Mouse (Mus musculus): ENCODE data around the gene Epha7.

Gene Epha7

DNA sequence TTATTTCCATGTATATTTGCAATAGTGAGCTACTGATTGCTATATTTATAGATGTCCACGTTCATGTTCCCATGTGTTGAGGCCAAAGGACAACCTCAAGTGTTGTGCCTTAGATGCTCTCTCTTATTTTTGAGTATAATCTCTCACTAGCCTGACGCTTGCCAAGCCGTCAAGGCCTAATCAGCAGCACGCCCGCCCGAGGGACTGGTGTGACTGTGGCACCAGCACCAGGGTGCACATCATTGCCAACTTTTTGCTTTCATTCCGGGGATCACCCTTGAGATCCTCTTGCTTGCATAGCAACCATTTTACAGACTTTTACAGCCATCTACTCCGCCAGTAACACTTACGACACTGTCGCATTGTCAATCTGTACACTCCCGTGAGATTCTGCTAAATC is 86.9 kb downstream of the Epha7 start:
- DNase-seq (ENCODE audit: low read depth): no peak

GRCm38 (mm10) chr4:28901496-28901895 is 88.6 kb downstream of the Epha7 start:
- DNase-seq (ENCODE audit: low read depth): no peak

DNA sequence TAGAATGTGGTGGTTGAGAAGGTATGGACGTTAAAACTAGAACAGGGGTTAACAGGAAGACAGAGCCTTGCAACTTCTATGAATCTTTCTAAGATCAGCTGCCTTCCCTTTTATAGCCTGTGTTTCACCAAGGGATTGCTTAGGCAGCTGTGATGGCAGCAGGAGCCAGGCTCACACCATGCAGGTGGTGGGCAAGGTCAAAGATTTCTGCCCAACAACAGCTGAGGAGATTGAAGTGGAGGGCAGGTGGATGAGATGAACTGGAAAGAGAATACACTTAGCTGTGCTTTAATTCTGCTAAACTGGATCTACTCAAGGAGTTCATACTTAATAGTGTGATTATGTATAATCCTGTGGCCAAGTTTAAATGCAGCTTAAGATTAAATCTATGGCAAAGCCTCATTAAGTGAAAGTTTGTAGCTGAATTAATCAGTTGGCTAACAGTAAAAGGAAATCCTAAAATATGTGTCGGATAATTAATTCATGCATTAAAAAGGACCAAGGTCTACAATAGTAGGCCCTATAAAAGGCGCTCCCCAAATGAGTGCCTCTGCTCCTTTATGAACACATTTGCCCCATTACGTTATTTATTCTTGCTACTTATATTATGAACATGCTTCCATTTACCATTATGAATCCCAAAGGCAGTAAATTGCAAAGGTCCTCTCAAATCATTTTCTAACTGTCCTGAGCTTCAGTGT is 89.2 kb downstream of the Epha7 start:
- DNase-seq (ENCODE audit: low read depth): no peak

GRCm38 (mm10) chr4:28906985-28907384 is 94.1 kb downstream of the Epha7 start:
- no peak for DNase-seq (ENCODE audit: low read depth)

- DNase-seq (ENCODE audit: low read depth): no peak
These were observed 97.2 kb downstream of the Epha7 start for GRCm38 (mm10) chr4:28910127-28910526.

GRCm38 (mm10) chr4:28912028-28912427 is 99.1 kb downstream of the Epha7 start:
- peak; percentile 84 for DNase-seq (ENCODE audit: low read depth)

GRCm38 (mm10) chr4:28913613-28914012 is 100.7 kb downstream of the Epha7 start:
- DNase-seq (ENCODE audit: low read depth): no peak

DNA sequence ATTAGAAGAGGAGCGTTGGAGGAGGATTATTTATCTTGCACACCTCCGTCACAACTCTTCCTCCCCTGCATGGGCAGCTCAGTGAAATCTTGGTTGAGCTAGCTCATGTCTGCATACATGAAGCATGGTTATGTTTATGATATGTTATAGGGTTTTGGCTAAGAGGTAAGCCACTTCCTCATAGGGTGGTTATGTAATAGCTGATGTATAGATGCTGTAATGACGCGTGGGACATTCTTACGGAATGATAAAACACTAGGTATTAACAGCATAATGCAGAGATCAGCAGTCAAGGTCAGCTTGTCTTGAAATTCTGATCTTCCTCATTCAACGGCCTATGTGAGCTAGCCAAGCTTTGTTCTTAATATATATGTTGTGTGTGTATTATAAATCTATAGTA is 107.7 kb downstream of the Epha7 start:
- no peak for DNase-seq (ENCODE audit: low read depth)

DNA sequence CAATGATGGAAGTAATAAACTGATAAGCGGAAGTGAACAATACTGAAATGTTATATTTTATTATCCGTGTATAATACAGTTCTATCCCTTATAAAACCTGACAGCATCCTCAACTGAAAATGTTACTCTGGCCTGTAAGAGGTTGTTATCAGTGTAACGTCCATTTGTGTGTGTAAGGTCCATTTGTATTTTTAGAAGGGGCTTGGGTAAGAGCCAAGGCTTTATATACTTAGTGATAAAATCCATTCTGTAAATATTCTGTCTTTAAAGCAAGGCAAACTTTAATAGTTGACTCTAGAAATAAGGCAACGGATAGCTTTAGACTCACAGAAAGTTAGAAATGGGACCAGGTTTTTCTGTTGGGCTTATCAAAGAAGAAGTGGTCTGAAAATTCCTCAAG is 113.1 kb downstream of the Epha7 start:
- no peak for DNase-seq (ENCODE audit: low read depth)

DNA sequence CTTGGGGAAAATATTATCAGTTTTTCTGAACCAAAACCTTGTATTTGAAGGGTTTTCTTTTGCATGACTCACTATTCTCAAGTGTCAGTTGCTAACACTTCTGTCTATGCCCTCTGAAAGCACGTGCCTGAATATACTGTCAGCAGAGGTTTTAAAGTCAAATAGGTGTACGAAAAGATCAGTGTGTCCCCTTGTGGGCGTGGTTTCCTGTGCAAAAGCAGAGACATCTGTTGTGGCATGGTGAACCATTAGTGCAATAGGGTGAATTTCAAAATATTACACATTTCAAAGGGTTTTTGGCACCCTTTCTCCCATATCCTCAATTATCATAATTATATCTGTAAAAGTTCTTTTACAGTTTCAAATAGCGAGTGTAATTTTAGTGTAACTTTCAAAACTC is 120.5 kb downstream of the Epha7 start:
- no peak for DNase-seq (ENCODE audit: low read depth)

DNA sequence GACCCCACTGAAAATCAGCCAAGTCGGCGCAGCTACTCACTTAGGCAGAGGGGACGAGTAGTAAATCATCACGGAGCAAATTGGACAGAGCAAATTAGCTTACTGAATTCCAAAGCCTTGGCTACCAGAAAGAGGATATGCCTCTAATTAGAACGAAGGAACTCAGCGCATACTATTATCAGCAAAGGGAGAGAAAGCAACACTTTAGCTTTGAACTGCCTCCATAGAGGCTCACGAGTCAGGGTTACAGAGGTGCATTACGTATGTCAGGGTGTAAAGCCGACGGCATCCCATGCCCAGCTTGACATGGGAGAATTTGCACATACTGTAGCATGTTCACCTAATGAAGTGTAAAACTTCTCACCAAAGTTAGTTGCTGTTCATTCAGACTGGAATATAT is 121.9 kb downstream of the Epha7 start:
- DNase-seq (ENCODE audit: low read depth): no peak

GRCm38 (mm10) chr4:28935567-28935966 is 122.6 kb downstream of the Epha7 start:
- DNase-seq (ENCODE audit: low read depth): no peak

- no peak for DNase-seq (ENCODE audit: low read depth)
These were observed 127.8 kb downstream of the Epha7 start for GRCm38 (mm10) chr4:28940710-28941109.

DNA sequence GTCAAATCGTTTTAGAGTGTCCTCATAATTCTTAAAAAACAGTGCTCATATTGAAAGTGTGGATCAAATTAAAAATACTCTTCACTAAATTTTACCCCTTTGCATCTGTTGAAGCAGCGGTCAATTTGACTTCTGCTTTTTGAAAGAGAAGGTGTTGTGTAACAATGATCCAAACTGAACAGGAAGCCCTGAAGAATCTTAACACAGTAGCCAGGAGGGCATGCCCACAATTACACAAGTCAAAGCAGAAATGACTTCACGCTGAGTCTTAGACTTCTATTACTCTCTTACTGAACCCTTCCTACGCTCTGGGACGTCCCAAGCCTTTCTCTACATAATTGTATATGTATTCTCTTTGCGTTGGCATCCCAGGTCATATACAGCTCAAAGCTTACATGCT is 131.3 kb downstream of the Epha7 start:
- peak; percentile 82 for DNase-seq (ENCODE audit: low read depth)

DNA sequence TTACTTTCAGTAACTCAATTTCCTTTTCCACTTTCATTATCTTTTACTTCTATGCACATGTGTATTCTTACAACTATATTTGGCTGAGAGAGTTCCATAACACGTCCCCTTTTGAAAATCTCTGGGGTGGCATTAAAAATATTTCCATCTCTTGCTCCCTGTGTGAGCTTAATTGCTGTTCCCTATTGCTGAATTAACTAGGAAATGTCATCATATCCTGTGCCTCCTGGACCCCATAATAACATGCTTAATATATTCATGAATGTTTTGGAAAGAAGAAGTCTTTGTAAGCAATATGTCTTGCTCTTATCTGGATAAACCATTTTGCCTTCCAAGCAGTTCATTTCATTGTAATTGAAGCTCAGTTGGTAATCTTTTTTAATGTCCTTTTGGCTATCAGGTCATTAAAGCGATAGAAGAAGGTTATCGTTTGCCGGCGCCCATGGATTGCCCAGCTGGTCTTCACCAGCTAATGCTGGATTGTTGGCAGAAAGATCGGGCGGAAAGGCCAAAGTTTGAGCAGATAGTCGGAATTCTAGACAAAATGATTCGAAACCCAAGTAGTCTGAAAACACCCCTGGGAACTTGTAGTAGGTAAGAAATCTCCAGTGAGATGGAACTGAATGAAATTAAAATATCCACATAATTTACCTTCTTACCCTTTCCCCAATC is 148.1 kb downstream of the Epha7 start:
- DNase-seq (ENCODE audit: low read depth): no peak

DNA sequence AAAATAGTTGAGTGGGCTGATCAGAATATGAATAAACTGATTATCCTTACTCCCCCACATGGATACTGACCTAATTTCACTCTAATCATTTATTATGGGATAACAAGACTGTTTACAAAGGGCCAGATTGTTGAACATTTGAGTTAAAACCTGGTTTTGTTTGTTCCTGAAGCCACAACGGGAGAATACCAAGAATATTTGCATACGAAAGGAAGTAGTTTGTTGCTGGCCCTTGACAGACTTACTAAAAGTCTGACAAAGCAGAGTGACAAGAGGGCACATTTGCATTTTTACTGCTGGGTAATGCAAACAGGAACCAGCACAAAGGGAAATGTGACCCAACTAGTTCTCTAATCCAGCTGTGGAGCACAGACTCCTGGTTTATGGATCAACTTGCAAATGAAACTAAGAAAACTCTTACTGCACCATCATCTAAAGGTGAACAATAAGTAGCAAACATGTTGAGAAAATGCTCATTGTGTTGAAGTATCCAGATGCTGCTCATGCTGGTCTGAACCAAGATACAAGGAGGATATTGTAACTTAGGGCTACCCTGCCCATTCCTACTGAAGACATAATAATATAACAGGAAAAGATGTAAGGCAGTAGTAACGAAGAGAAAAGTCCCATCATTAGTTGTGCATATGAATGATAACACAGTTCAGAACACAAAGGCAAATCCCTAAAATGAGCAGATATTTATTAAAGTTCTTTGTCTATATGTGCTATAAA is 154.8 kb downstream of the Epha7 start:
- DNase-seq (ENCODE audit: low read depth): no peak

DNA sequence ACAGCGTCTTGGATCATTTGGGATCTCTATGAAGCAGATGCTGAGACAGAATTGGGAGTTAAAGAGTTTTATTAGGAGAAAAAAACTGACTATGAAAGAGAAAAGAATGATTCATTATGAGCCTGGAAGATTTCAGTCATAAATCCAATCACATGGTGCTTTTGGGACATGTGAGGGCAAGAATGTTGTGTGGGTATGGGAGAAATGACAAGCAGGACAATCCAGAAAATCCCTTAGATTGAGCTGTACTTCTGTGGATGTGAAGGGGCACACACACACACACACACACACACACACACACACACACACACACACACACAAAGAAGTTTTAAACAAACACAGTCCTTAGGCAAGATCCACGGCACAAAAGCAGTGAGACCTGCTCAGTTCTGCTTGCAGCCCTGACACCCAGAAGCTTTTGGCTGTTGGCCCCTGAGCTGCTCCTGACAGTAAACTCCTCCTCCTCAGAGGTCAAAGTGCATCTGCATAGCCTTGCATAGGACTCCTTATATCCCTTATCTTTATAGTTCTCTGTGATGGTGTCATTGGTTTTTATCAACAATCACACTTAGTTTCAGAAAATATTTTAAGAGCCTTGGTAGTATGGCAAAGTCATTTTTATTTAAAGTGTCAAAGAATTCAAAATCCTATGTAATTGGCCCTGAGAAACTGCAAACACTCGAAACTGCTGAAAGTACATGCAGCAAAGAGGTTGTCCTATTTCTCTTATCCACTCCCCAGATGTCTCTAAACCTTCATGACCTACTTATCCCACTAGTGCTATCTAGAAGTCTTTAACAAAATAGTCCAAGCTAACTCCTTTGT is 185.7 kb downstream of the Epha7 start:
- DNase-seq (ENCODE audit: low read depth): no peak

GRCm38 (mm10) chr4:28999287-28999595 is 186.3 kb downstream of the Epha7 start:
- no peak for DNase-seq (ENCODE audit: low read depth)

GRCm38 (mm10) chr4:29010333-29010732 is 197.4 kb downstream of the Epha7 start:
- no peak for DNase-seq (ENCODE audit: low read depth)

Measured in 416B (cell line).